In the genomic region with DNA sequence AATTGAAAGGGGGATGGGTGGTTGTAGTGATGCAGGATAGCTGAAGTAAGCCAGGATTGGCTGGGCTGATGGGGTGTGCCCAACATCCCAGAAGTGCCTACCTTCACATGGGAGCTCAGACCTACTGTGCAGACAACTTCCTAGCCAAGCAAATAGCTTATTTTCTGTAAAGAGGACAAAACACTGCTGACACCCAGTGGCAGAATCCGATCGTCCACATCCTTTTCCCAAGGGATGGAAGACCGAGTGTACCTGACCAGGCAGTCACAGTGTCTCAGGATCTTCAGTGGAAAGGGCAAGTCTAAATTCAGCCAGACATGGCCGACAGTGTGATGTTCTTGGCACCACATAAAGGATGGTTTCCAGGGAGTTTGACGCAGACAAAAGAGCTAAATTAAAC, we compare ENCODE assay signal across 25 mouse cellular contexts.
DNase-seq lines count a peak whose midpoint lies in the region; ATAC-seq and TF ChIP-seq lines count a peak whose summit lies in the region.
"Had no signal": no experiment of that assay in that cellular context is flagged by ENCODE, and none has a peak within 500 bp of the region (broad histone marks: within the 10 kb centered on the region; RNA-seq: fewer than 3 reads in every experiment).

No protein-coding gene starts in this region.

- H3K4me3 ChIP-seq in hindbrain, postnatal 0 days (ENCODE audit: low read length): no peak overlapping the region
- H3K4me3 ChIP-seq in hindbrain, embryonic 12.5 days: no peak overlapping the region
- no peak overlapping the region for H3K4me3 ChIP-seq in left cerebral cortex, adult 2 months
- H3K4me3 ChIP-seq: forebrain, embryonic 10.5 days; heart, adult 2 months; heart, embryonic 10.5 days; heart, embryonic 13.5 days; hindbrain, embryonic 15.5 days had no signal

- intact Hi-C loops in left cerebral cortex, adult 2 months (cut with DNase I): loop anchor here (2.0 kb wide), 1 partner anchor 408 kb away; no protein-coding TSS in a partner anchor
- intact Hi-C loops in left cerebral cortex, postnatal 4 days (cut with DNase I): no loop called here

- H3K9me3 ChIP-seq in hindbrain, postnatal 0 days (ENCODE audit: low read length): no peaks in the 10 kb centered on the region
- H3K9me3 ChIP-seq in hindbrain, embryonic 12.5 days (replicated peaks): no peaks in the 10 kb centered on the region
- H3K9me3 ChIP-seq: forebrain, embryonic 10.5 days; heart, embryonic 10.5 days; heart, embryonic 13.5 days; hindbrain, embryonic 15.5 days had no signal

- no peak overlapping the region for H3K9ac ChIP-seq in hindbrain, postnatal 0 days (replicated peaks; ENCODE audit: low read length)
- H3K9ac ChIP-seq in hindbrain, embryonic 12.5 days: no peak overlapping the region
- H3K9ac ChIP-seq: heart, embryonic 13.5 days; hindbrain, embryonic 15.5 days had no signal

- no peaks in the 10 kb centered on the region for H3K27me3 ChIP-seq in hindbrain, postnatal 0 days (ENCODE audit: insufficient read depth, low read length)
- no peaks in the 10 kb centered on the region for H3K27me3 ChIP-seq in hindbrain, embryonic 12.5 days
- H3K27me3 ChIP-seq: heart, embryonic 13.5 days; hindbrain, embryonic 15.5 days had no signal

- 70% methylated on average over 5 of the region's 5 CpGs for WGBS in hindbrain, postnatal 0 days
- 76% methylated on average over 5 of the region's 5 CpGs for WGBS in hindbrain, embryonic 12.5 days

- H3K36me3 ChIP-seq in hindbrain, postnatal 0 days (ENCODE audit: insufficient read depth, low read length): no peaks in the 10 kb centered on the region
- H3K36me3 ChIP-seq in hindbrain, embryonic 12.5 days: no peaks in the 10 kb centered on the region
- H3K36me3 ChIP-seq: forebrain, embryonic 10.5 days; G1E; heart, embryonic 10.5 days; heart, embryonic 13.5 days; hindbrain, embryonic 15.5 days had no signal

- no peaks in the 10 kb centered on the region for H3K4me1 ChIP-seq in hindbrain, postnatal 0 days (ENCODE audit: insufficient read depth, low read length)
- H3K4me1 ChIP-seq in hindbrain, embryonic 12.5 days: no peaks in the 10 kb centered on the region
- H3K4me1 ChIP-seq: forebrain, embryonic 10.5 days; heart, embryonic 10.5 days; heart, embryonic 13.5 days; hindbrain, embryonic 15.5 days had no signal

- no peak for ATAC-seq in hindbrain, postnatal 0 days
- ATAC-seq in hindbrain, embryonic 12.5 days (ENCODE audit: low FRiP score): no peak
- ATAC-seq: forebrain, embryonic 14.5 days had no signal

- peak; percentile 40 for DNase-seq in hindbrain, postnatal 0 days (ENCODE audit: low spot score)
- no peak for DNase-seq in left cerebral cortex, adult 2 months (ENCODE audit: extremely low spot score in 1 of 2, low spot score in 2 of 2)
- DNase-seq in left cerebral cortex, postnatal 4 days: no peak
- DNase-seq in right cerebral cortex, adult 2 months (ENCODE audit: low spot score in 2 of 2): peak; percentile 16 to 22
- no peak for DNase-seq in right cerebral cortex, postnatal 10 days (ENCODE audit: low spot score in 2 of 2)
- no peak for DNase-seq in Muller cell, postnatal 12 days (ENCODE audit: inconsistent ontology term)
- DNase-seq: adrenal gland, adult 2 months; adrenal gland, postnatal 14 days; B cell, adult 2 months; cerebellum, adult 11-12 months; cerebellum, adult 8-10 months; cerebellum, postnatal 10 days; cerebellum, postnatal 36 days; gastrocnemius, postnatal 10 days; gastrocnemius, postnatal 36 days; heart, adult 2 months; heart, postnatal 14 days; heart, postnatal 4 days had no signal

- no peak overlapping the region for H3K4me2 ChIP-seq in hindbrain, postnatal 0 days (ENCODE audit: low read depth, low read length)
- no peak overlapping the region for H3K4me2 ChIP-seq in hindbrain, embryonic 12.5 days (replicated peaks)
- H3K4me2 ChIP-seq: heart, embryonic 13.5 days; hindbrain, embryonic 15.5 days had no signal

- no peak overlapping the region for H3K27ac ChIP-seq in hindbrain, postnatal 0 days
- H3K27ac ChIP-seq in hindbrain, embryonic 12.5 days: no peak overlapping the region
- no peak overlapping the region for H3K27ac ChIP-seq in left cerebral cortex, adult 2 months
- H3K27ac ChIP-seq: forebrain, embryonic 10.5 days; heart, adult 2 months; heart, embryonic 10.5 days; heart, embryonic 13.5 days; hindbrain, embryonic 15.5 days had no signal

- TF ChIP-seq CTCF in hindbrain, postnatal 0 days (IDR thresholded peaks at IDR 0.05; ENCODE audit: low read depth): peak; percentile 46
- peak; percentile 33 for TF ChIP-seq CTCF in left cerebral cortex, adult 2 months (IDR thresholded peaks at IDR 0.05)

Comparison
In these comparisons a context has a peak if more than half of its experiments do, and no peak if none do; other contexts are left out.
1. DNase-seq: peak in hindbrain, postnatal 0 days (single experiment) and right cerebral cortex, adult 2 months (2 of 2); none in left cerebral cortex, adult 2 months (0 of 2), left cerebral cortex, postnatal 4 days (single experiment), right cerebral cortex, postnatal 10 days (0 of 2) and Muller cell, postnatal 12 days (single experiment).